Mouse (Mus musculus) ES-E14 (cell line): ENCODE results near the gene Trappc3.

ENCODE experiments used
- HCFC1 ChIP-seq: IDR thresholded peaks from 2 replicates; pipeline ENCODE4 v1.6.1; 2012; ENCODE audit warnings: low read length, inconsistent platforms, borderline replicate concordance; ENCODE audit not compliant: insufficient read depth
- MAFK ChIP-seq: IDR thresholded peaks from 2 replicates; pipeline ENCODE4 v1.6.1; 2014; ENCODE audit warnings: mild to moderate bottlenecking, low read depth, low read length, inconsistent platforms; ENCODE audit not compliant: insufficient read depth
- ZC3H11A ChIP-seq: IDR thresholded peaks from 2 replicates; pipeline ENCODE4 v1.6.1; 2012; ENCODE audit warnings: low read depth, mild to moderate bottlenecking, inconsistent platforms, low read length, borderline replicate concordance
- ZNF384 ChIP-seq: IDR thresholded peaks from 2 replicates; pipeline ENCODE4 v1.6.1; 2012; ENCODE audit warnings: low read depth, low read length, inconsistent platforms

DNA sequence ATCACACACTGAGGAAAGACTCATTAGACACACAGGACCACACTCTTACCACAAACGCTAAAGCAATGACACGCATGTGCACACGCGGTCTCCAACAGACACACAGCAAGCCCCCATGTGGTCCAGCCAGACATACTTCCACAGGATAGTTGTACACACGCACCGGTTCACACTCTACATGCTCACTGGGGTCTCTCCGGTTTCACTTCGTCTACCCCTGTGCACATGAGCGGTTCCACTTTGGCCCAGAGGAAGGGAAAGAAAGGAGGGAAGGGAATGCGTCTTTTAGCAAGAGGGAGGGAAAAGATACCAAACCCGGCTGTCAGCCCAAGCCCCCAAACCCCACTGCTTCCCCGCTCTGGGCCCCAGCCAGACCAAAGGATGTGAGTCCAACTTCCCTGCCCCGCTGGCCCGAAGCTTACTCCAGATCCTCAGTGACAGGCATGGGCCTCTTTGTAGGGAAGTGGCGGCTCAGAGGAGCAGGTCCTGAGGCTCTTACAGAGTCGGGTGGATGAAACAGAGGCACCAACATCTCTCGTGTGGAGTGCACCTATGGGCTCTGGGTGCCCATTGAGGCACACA is 26.1 kb downstream of the Trappc3 start:
- TF ChIP-seq ZC3H11A (no peak), MAFK (no peak), HCFC1 (no peak), ZNF384 (no peak)
